Mouse (Mus musculus): ENCODE data around the gene Bcan. TPM values are rescaled to one million over a fixed set of nuclear protein-coding genes. Genes with fewer than 3 reads are reported as not detected.

Gene Bcan
- polyA plus RNA-seq, 1 experiment = not detected

DNA sequence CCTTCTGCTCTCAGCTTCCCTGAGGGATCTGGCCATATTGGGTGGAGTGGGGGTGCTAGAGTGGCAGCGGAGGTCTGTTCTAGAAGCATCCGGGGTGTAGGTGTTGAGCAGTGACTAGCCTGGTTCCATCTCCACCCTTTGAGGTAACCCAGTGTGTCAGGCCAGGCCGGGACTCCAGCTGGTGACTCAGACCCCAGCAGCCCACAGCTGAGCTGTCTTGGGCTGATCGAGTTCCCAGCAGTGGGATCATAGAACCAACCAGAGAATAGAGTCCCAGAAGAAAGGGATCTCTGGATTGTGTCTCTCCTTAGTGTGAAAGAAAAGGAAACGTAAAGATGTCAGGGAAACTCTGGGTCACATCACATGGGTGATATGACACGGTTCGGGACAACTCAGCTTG, 40.7 kb downstream of the Bcan start:
- H3K4me3 ChIP-seq (ENCODE audit: extremely low read depth, insufficient read depth, insufficient read length) = no peak overlapping the region
- H3K4me1 ChIP-seq (ENCODE audit: control insufficient read depth, insufficient read depth, insufficient read length) = no peaks in the 10 kb centered on the region
- peaks cover 10% of the 10 kb centered on the region for H3K27me3 ChIP-seq (ENCODE audit: control insufficient read depth, insufficient read depth, low read length)
- H3K27ac ChIP-seq (ENCODE audit: insufficient read depth, low read length) = no peak overlapping the region
- 73% methylated on average over 7 of the region's 7 CpGs for WGBS
- H3K36me3 ChIP-seq (ENCODE audit: control insufficient read depth, insufficient read depth, low read length) = no peaks in the 10 kb centered on the region
- DNase-seq (ENCODE audit: low read depth in 1 of 2, low spot score in 2 of 2) = no peak
- TF ChIP-seq CTCF (IDR thresholded peaks at IDR 0.05; ENCODE audit: extremely low read depth, insufficient read depth, insufficient read length, insufficient replicate concordance) = no peak
- no peak for TF ChIP-seq POLR2A (IDR thresholded peaks at IDR 0.05; ENCODE audit: low read depth, low read length)

DNA sequence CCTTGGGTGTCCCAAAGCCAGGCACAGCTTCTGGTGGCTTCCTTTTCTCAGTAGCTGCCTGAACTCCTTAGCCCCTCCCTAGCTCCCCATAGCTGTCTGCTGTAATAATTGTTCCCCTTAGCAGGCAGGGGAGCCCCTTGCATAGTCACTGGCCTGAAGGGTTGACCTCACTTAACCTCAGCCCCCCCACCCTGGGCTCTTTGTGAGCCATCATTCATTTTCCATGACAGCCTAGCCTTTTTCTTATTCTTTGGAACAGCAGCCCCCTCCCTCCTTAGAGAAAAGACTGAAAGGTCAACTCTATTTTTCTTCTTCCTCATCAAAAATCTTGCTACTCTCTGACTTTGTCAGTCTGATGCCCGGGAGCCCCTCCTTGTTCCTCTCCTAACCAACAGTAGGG, 41.1 kb downstream of the Bcan start:
- DNase-seq (ENCODE audit: low read depth in 1 of 2, low spot score in 2 of 2) = no peak
- Histone ChIP-seq H3K27ac (ENCODE audit: insufficient read depth, low read length) (no peak overlapping the region), H3K27me3 (ENCODE audit: control insufficient read depth, insufficient read depth, low read length) (peaks cover 10% of the 10 kb centered on the region), H3K4me1 (ENCODE audit: control insufficient read depth, insufficient read depth, insufficient read length) (no peaks in the 10 kb centered on the region), H3K4me3 (ENCODE audit: extremely low read depth, insufficient read depth, insufficient read length) (no peak overlapping the region), H3K36me3 (ENCODE audit: control insufficient read depth, insufficient read depth, low read length) (no peaks in the 10 kb centered on the region)
- TF ChIP-seq POLR2A (IDR thresholded peaks at IDR 0.05; ENCODE audit: low read depth, low read length) (no peak), CTCF (IDR thresholded peaks at IDR 0.05; ENCODE audit: extremely low read depth, insufficient read depth, insufficient read length, insufficient replicate concordance) (no peak)
- 32% methylated on average over 1 of the region's 1 CpGs for WGBS

GRCm38 (mm10) chr3:87958476-87958875, 41.6 kb downstream of the Bcan start:
- no peak overlapping the region for H3K4me3 ChIP-seq (ENCODE audit: extremely low read depth, insufficient read depth, insufficient read length)
- 74% methylated on average over 4 of the region's 4 CpGs for WGBS
- peaks cover 11% of the 10 kb centered on the region for H3K27me3 ChIP-seq (ENCODE audit: control insufficient read depth, insufficient read depth, low read length)
- DNase-seq (ENCODE audit: low read depth in 1 of 2, low spot score in 2 of 2) = no peak
- no peaks in the 10 kb centered on the region for H3K4me1 ChIP-seq (ENCODE audit: control insufficient read depth, insufficient read depth, insufficient read length)
- no peaks in the 10 kb centered on the region for H3K36me3 ChIP-seq (ENCODE audit: control insufficient read depth, insufficient read depth, low read length)
- no peak overlapping the region for H3K27ac ChIP-seq (ENCODE audit: insufficient read depth, low read length)
- no peak for TF ChIP-seq CTCF (IDR thresholded peaks at IDR 0.05; ENCODE audit: extremely low read depth, insufficient read depth, insufficient read length, insufficient replicate concordance)
- TF ChIP-seq POLR2A (IDR thresholded peaks at IDR 0.05; ENCODE audit: low read depth, low read length) = no peak

DNA sequence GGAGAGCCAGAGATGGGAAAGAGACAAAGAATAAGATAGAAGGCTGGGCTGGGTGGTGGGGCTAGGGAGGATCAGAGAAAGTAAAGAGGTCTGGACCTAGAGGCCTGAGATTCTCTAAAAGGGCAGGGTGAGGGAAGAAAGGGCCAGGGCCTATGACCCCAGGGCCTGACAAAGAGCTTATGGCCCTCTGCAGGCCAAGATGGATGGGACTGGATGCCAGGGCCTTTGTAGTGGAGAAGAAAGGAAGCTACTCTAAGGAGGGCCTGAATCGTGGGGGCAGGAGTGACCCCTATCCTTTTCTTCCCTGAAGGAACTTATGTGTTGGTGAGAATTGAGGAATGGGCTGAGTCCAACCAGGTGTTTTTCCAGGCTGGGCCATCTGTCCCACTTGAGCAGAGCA, 42.0 kb downstream of the Bcan start:
- Histone ChIP-seq H3K27ac (ENCODE audit: insufficient read depth, low read length) (no peak overlapping the region), H3K4me3 (ENCODE audit: extremely low read depth, insufficient read depth, insufficient read length) (no peak overlapping the region), H3K4me1 (ENCODE audit: control insufficient read depth, insufficient read depth, insufficient read length) (no peaks in the 10 kb centered on the region), H3K36me3 (ENCODE audit: control insufficient read depth, insufficient read depth, low read length) (no peaks in the 10 kb centered on the region), H3K27me3 (ENCODE audit: control insufficient read depth, insufficient read depth, low read length) (peaks cover 13% of the 10 kb centered on the region)
- WGBS = 77% methylated on average over 1 of the region's 1 CpGs
- no peak for TF ChIP-seq CTCF (IDR thresholded peaks at IDR 0.05; ENCODE audit: extremely low read depth, insufficient read depth, insufficient read length, insufficient replicate concordance)
- no peak for TF ChIP-seq POLR2A (IDR thresholded peaks at IDR 0.05; ENCODE audit: low read depth, low read length)
- no peak for DNase-seq (ENCODE audit: low read depth in 1 of 2, low spot score in 2 of 2)

DNA sequence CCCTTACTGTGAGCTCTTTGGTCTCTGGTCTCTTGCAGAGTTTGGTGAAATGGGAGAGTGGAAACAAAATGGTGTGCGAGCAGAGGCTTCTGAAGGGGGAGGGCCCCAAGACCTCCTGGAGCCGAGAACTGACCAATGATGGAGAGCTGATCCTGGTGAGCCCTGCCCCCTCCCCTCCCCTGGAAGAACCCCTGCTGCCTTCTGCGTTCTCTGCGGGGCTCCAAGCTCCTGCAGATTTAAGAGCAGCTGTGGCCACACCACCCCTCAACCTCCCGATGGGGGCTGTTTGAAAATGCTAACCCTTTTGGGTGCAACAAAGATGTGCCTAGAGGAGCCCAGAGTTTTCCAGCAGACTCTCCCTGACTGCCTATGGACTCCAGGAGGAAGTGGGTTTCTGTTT, 47.6 kb downstream of the Bcan start:
- TF ChIP-seq CTCF (IDR thresholded peaks at IDR 0.05; ENCODE audit: extremely low read depth, insufficient read depth, insufficient read length, insufficient replicate concordance) (no peak), POLR2A (IDR thresholded peaks at IDR 0.05; ENCODE audit: low read depth, low read length) (no peak)
- Histone ChIP-seq H3K27me3 (ENCODE audit: control insufficient read depth, insufficient read depth, low read length) (peaks cover 28% of the 10 kb centered on the region), H3K4me3 (ENCODE audit: extremely low read depth, insufficient read depth, insufficient read length) (no peak overlapping the region), H3K27ac (ENCODE audit: insufficient read depth, low read length) (no peak overlapping the region), H3K4me1 (ENCODE audit: control insufficient read depth, insufficient read depth, insufficient read length) (no peaks in the 10 kb centered on the region; the same call in 1 of the 2 replicates), H3K36me3 (ENCODE audit: control insufficient read depth, insufficient read depth, low read length) (no peaks in the 10 kb centered on the region)
- DNase-seq (ENCODE audit: low read depth in 1 of 2, low spot score in 2 of 2) = no peak
- 6% methylated on average over 5 of the region's 5 CpGs for WGBS

DNA sequence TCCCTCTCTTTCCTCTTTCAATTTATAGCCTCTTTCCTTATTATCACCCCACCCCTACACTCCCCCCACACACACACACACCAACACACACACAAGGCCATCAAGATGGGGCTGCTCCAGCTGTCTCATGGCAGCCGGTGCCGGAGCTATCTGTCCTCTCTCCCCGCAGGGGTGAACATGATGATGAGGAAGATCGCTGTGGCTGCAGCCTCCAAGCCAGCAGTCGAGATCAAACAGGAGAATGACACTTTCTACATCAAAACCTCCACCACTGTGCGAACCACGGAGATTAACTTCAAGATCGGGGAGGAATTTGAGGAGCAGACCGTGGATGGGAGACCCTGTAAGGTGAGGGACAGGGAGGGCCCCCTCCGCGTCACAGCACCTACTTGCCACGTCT, 48.1 kb downstream of the Bcan start:
- 26% methylated on average over 12 of the region's 12 CpGs for WGBS
- H3K27me3 ChIP-seq (ENCODE audit: control insufficient read depth, insufficient read depth, low read length) = peaks cover 28% of the 10 kb centered on the region
- no peaks in the 10 kb centered on the region for H3K36me3 ChIP-seq (ENCODE audit: control insufficient read depth, insufficient read depth, low read length)
- no peak overlapping the region for H3K4me3 ChIP-seq (ENCODE audit: extremely low read depth, insufficient read depth, insufficient read length)
- no peak overlapping the region for H3K27ac ChIP-seq (ENCODE audit: insufficient read depth, low read length)
- H3K4me1 ChIP-seq (ENCODE audit: control insufficient read depth, insufficient read depth, insufficient read length) = no peaks in the 10 kb centered on the region; the same call in 1 of the 2 replicates
- DNase-seq (ENCODE audit: low read depth in 1 of 2, low spot score in 2 of 2) = no peak
- no peak for TF ChIP-seq POLR2A (IDR thresholded peaks at IDR 0.05; ENCODE audit: low read depth, low read length)
- TF ChIP-seq CTCF (IDR thresholded peaks at IDR 0.05; ENCODE audit: extremely low read depth, insufficient read depth, insufficient read length, insufficient replicate concordance) = no peak

DNA sequence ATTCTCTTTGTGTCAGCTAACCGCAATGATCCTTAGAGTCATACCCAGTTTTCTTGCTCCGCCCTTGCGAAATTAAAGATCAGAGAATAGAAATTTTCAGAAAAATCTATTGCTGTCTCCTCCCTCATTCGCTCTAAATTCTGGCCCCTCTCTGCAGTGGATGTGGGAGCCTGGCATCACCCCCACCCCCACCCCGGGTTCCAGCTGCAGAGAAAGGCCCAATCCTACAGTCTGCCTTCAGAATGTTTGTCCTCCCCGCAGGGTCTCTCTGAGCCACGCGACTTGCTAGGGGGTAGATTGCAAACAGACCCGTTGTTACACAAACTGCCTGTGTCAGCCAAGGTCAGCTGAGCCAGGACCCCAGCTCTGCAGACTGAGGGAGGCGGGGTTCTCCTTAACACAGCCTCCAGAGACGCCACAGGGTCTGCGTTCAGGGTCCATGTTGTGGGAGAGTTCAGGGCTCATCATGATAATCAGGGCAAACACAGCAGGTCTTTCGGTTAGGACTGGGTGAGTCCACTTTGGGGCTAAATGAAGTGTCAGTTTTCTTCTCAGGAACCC, 50.0 kb downstream of the Bcan start:
- no peak for TF ChIP-seq CTCF (IDR thresholded peaks at IDR 0.05; ENCODE audit: extremely low read depth, insufficient read depth, insufficient read length, insufficient replicate concordance)
- no peak for TF ChIP-seq POLR2A (IDR thresholded peaks at IDR 0.05; ENCODE audit: low read depth, low read length)
- Histone ChIP-seq H3K4me1 (ENCODE audit: control insufficient read depth, insufficient read depth, insufficient read length) (no peaks in the 10 kb centered on the region; the same call in 1 of the 2 replicates), H3K27ac (ENCODE audit: insufficient read depth, low read length) (no peak overlapping the region), H3K4me3 (ENCODE audit: extremely low read depth, insufficient read depth, insufficient read length) (no peak overlapping the region), H3K27me3 (ENCODE audit: control insufficient read depth, insufficient read depth, low read length) (peaks cover 31% of the 10 kb centered on the region), H3K36me3 (ENCODE audit: control insufficient read depth, insufficient read depth, low read length) (no peaks in the 10 kb centered on the region)
- DNase-seq (ENCODE audit: low read depth in 1 of 2, low spot score in 2 of 2) = no peak
- WGBS = 34% methylated on average over 13 of the region's 13 CpGs

Measured in spleen, adult 2 months (tissue).